ENCODE assay signal across 8 mouse cellular contexts in the genomic region with DNA sequence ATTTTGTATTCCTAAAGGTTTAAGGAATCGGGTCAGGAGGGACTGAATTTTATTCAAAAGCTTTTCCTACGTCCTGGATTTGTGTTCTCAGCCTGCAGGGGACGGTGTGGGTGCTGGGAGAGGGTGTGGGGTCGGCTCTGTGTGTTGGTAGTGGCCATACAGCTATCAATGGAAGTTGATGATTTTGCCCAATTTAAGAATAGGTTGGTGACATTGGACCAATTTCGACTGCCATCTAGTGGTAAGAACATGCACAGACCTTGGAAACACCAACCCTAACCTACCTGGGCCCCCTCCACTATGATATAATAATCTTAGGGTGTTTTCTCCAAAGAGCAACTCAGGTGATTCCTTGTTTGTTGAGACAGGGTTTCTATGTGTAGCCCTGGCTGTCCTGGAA. TPM values are rescaled to one million over a fixed set of nuclear protein-coding genes. Genes with fewer than 3 reads are reported as not detected.
DNase-seq lines count a peak whose midpoint lies in the region; ATAC-seq lines count a peak whose summit lies in the region.

No protein-coding gene starts in this region.

- 30% methylated on average over 5 of the region's 5 CpGs for WGBS in midbrain, embryonic 14.5 days
- 28% methylated on average over 5 of the region's 5 CpGs for WGBS in midbrain, embryonic 13.5 days

- H3K36me3 ChIP-seq in midbrain, embryonic 14.5 days (ENCODE audit: control insufficient read depth, insufficient read depth, low read length) = no peaks in the 10 kb centered on the region
- H3K36me3 ChIP-seq in midbrain, embryonic 13.5 days = no peaks in the 10 kb centered on the region

- no peaks in the 10 kb centered on the region for H3K27me3 ChIP-seq in midbrain, embryonic 14.5 days (ENCODE audit: control insufficient read depth, insufficient read depth, low read length)
- no peaks in the 10 kb centered on the region for H3K27me3 ChIP-seq in midbrain, embryonic 13.5 days

- no peaks in the 10 kb centered on the region for H3K9me3 ChIP-seq in midbrain, embryonic 14.5 days (ENCODE audit: control insufficient read depth, low read length)
- H3K9me3 ChIP-seq in midbrain, embryonic 13.5 days = no peaks in the 10 kb centered on the region

- H3K4me2 ChIP-seq in midbrain, embryonic 14.5 days (ENCODE audit: low read length) = no peak overlapping the region
- H3K4me2 ChIP-seq in midbrain, embryonic 13.5 days (replicated peaks) = no peak overlapping the region

- no peak for DNase-seq in frontal cortex, postnatal 14 days (ENCODE audit: low spot score in 2 of 2)
- DNase-seq in midbrain, embryonic 14.5 days = peak; percentile 84
- DNase-seq in heart, postnatal 4 days = peak; percentile 52
- DNase-seq in ovary, postnatal 36 days (ENCODE audit: low spot score) = no peak

- no peak overlapping the region for H3K9ac ChIP-seq in midbrain, embryonic 14.5 days (replicated peaks; ENCODE audit: low read length)
- no peak overlapping the region for H3K9ac ChIP-seq in midbrain, embryonic 13.5 days (replicated peaks)

- peak; percentile 80; the same call in 1 of the 2 replicates for ATAC-seq in frontal cortex, adult (ENCODE audit: low TSS enrichment)
- ATAC-seq in midbrain, embryonic 14.5 days (ENCODE audit: low FRiP score, low TSS enrichment) = no peak
- no peak; the same call in 1 of the 2 replicates for ATAC-seq in midbrain, embryonic 13.5 days
- peak; percentile 49 for ATAC-seq in activated CD4-positive, CD25-positive, alpha-beta regulatory T cell, adult 4 months
- peak; percentile 53 for ATAC-seq in neutrophil, adult 5-6 weeks (ENCODE audit: extremely low read depth, insufficient number of reproducible peaks, low FRiP score, poor library complexity, severe bottlenecking)

- H3K4me3 ChIP-seq in midbrain, embryonic 14.5 days (replicated peaks; ENCODE audit: low read depth, low read length) = no peak overlapping the region
- no peak overlapping the region for H3K4me3 ChIP-seq in midbrain, embryonic 13.5 days (replicated peaks)

- no peaks in the 10 kb centered on the region for H3K4me1 ChIP-seq in midbrain, embryonic 14.5 days (ENCODE audit: control insufficient read depth, insufficient read depth, low read length)
- H3K4me1 ChIP-seq in midbrain, embryonic 13.5 days (replicated peaks) = no peaks in the 10 kb centered on the region

- H3K27ac ChIP-seq in midbrain, embryonic 14.5 days (replicated peaks; ENCODE audit: low read depth, low read length) = no peak overlapping the region
- H3K27ac ChIP-seq in midbrain, embryonic 13.5 days = no peak overlapping the region

RNA-seq across cellular contexts. Expression of a gene that starts 12.3 kb away (rescaled TPM):
- 16.9 and 21.0 TPM in 2 replicates for polyA plus RNA-seq in midbrain, embryonic 14.5 days (2014; fragmentation: Nextera tagmentation; extraction: Ambion mirVana)
- polyA plus RNA-seq in midbrain, embryonic 13.5 days (2015; fragmentation: Nextera tagmentation; extraction: Ambion mirVana) = 13.4 and 16.4 TPM in 2 replicates
- polyA plus RNA-seq in activated CD4-positive, CD25-positive, alpha-beta regulatory T cell, adult 4 months (2017; shearing (Covaris generic)) = 1 to 10 TPM; 3.0 to 5.6 TPM
- 10 to 100 TPM; 18.2 to 18.4 TPM for total RNA-seq in heart, postnatal 4 days (2021)
- total RNA-seq in neutrophil, adult 5-6 weeks (2017) = 20.6 and 22.5 TPM in 2 replicates

RNA-seq across cellular contexts. Expression of a gene that starts 44.0 kb away (rescaled TPM):
- polyA plus RNA-seq in midbrain, embryonic 14.5 days (2014; fragmentation: Nextera tagmentation; extraction: Ambion mirVana) = 8.9 and 12.1 TPM in 2 replicates
- 7.2 and 7.8 TPM in 2 replicates for polyA plus RNA-seq in midbrain, embryonic 13.5 days (2015; fragmentation: Nextera tagmentation; extraction: Ambion mirVana)
- 1 to 10 TPM in 1 of 2 experiments, under 1 TPM in 1; 0.41 to 1.4 TPM for polyA plus RNA-seq in activated CD4-positive, CD25-positive, alpha-beta regulatory T cell, adult 4 months (2017; shearing (Covaris generic))
- total RNA-seq in heart, postnatal 4 days (2021) = 1 to 10 TPM; 8.1 to 8.9 TPM
- total RNA-seq in neutrophil, adult 5-6 weeks (2017) = 13.3 and 14.6 TPM in 2 replicates

RNA-seq across cellular contexts. Expression of a gene that starts 54.7 kb away (rescaled TPM):
- 21.5 and 25.7 TPM in 2 replicates for polyA plus RNA-seq in midbrain, embryonic 14.5 days (2014; fragmentation: Nextera tagmentation; extraction: Ambion mirVana)
- 22.8 and 23.1 TPM in 2 replicates for polyA plus RNA-seq in midbrain, embryonic 13.5 days (2015; fragmentation: Nextera tagmentation; extraction: Ambion mirVana)
- polyA plus RNA-seq in activated CD4-positive, CD25-positive, alpha-beta regulatory T cell, adult 4 months (2017; shearing (Covaris generic)) = 10 to 100 TPM; 19.8 to 26.7 TPM
- 10 to 100 TPM; 17.4 to 18.4 TPM for total RNA-seq in heart, postnatal 4 days (2021)
- total RNA-seq in neutrophil, adult 5-6 weeks (2017) = 478 and 497 TPM in 2 replicates

Comparison
In these comparisons a context has a peak if more than half of its experiments do, and no peak if none do; other contexts are left out.
1. ATAC-seq: peak in frontal cortex, adult (single experiment), activated CD4-positive, CD25-positive, alpha-beta regulatory T cell, adult 4 months (single experiment) and neutrophil, adult 5-6 weeks (single experiment); none in midbrain, embryonic 14.5 days (single experiment) and midbrain, embryonic 13.5 days (single experiment).
2. DNase-seq: peak in midbrain, embryonic 14.5 days (single experiment) and heart, postnatal 4 days (single experiment); none in frontal cortex, postnatal 14 days (0 of 2) and ovary, postnatal 36 days (single experiment).